Mouse (Mus musculus): ENCODE measurements around the gene Spem2. TPM values are rescaled to one million over a fixed set of nuclear protein-coding genes. Genes with fewer than 3 reads are reported as not detected.
"Not testable (repeated sequence)": the region's sequence is repeated elsewhere in the genome, so short reads cannot be mapped to it uniquely, and the experiment has no call there.

The Spem2 gene
- not detected in 2 replicates for polyA plus RNA-seq (2015; fragmentation: Nextera tagmentation; extraction: Ambion mirVana)

GRCm38 (mm10) chr11:69818365-69818764, at the start of gene Spem2:
TSS of gene Spem2 (minus strand) at chr11:69818465.
- Histone ChIP-seq H3K27ac (replicated peaks) (no peak within 1 kb of the TSS), H3K9me3 (replicated peaks) (no peaks in the 10 kb centered on the region), H3K4me2 (replicated peaks) (no peak within 1 kb of the TSS), H3K36me3 (no peaks in the 10 kb centered on the region), H3K9ac (no peak within 1 kb of the TSS), H3K27me3 (no peaks in the 10 kb centered on the region), H3K4me1 (no peaks in the 10 kb centered on the region), H3K4me3 (replicated peaks) (no peak within 1 kb of the TSS)
- no peak for ATAC-seq (ENCODE audit: insufficient number of reproducible peaks, low FRiP score, low TSS enrichment, low read depth)
- 89% methylated on average over 2 of the region's 2 CpGs for WGBS

GRCm38 (mm10) chr11:69867335-69867734, 49.1 kb upstream of the Spem2 start:
- peaks cover 5% of the 10 kb centered on the region; the same call in 1 of the 2 replicates for H3K4me1 ChIP-seq
- H3K4me3 ChIP-seq (replicated peaks) = no peak overlapping the region
- no peak overlapping the region for H3K9ac ChIP-seq
- ATAC-seq (ENCODE audit: insufficient number of reproducible peaks, low FRiP score, low TSS enrichment, low read depth) = no peak
- no peaks in the 10 kb centered on the region for H3K27me3 ChIP-seq
- no peak overlapping the region for H3K4me2 ChIP-seq (replicated peaks)
- no peak overlapping the region for H3K27ac ChIP-seq (replicated peaks)
- H3K36me3 ChIP-seq = no peaks in the 10 kb centered on the region
- H3K9me3 ChIP-seq (replicated peaks) = no peaks in the 10 kb centered on the region
- WGBS = 74% methylated on average over 9 of the region's 9 CpGs

GRCm38 (mm10) chr11:69865561-69865960, 47.3 kb upstream of the Spem2 start:
- H3K4me1 ChIP-seq = peaks cover 5% of the 10 kb centered on the region; the same call in 1 of the 2 replicates
- H3K27me3 ChIP-seq = no peaks in the 10 kb centered on the region
- no peak overlapping the region for H3K4me3 ChIP-seq (replicated peaks)
- no peaks in the 10 kb centered on the region for H3K9me3 ChIP-seq (replicated peaks)
- no peak for ATAC-seq (ENCODE audit: insufficient number of reproducible peaks, low FRiP score, low TSS enrichment, low read depth)
- H3K27ac ChIP-seq (replicated peaks) = no peak overlapping the region
- WGBS = 78% methylated on average over 9 of the region's 9 CpGs
- no peak overlapping the region for H3K4me2 ChIP-seq (replicated peaks)
- H3K36me3 ChIP-seq = no peaks in the 10 kb centered on the region
- no peak overlapping the region for H3K9ac ChIP-seq

- Histone ChIP-seq H3K27me3 (no peaks in the 10 kb centered on the region), H3K4me3 (replicated peaks) (no peak overlapping the region), H3K4me2 (replicated peaks) (no peak overlapping the region), H3K36me3 (no peaks in the 10 kb centered on the region), H3K9me3 (replicated peaks) (no peaks in the 10 kb centered on the region), H3K4me1 (peaks cover 5% of the 10 kb centered on the region; the same call in 1 of the 2 replicates), H3K27ac (replicated peaks) (no peak overlapping the region), H3K9ac (no peak overlapping the region)
- ATAC-seq (ENCODE audit: insufficient number of reproducible peaks, low FRiP score, low TSS enrichment, low read depth) = no peak
- 47% methylated on average over 8 of the region's 8 CpGs for WGBS
These were observed 46.0 kb upstream of the Spem2 start for GRCm38 (mm10) chr11:69864138-69864860.

- H3K9ac ChIP-seq; ATAC-seq (ENCODE audit: insufficient number of reproducible peaks, low FRiP score, low TSS enrichment, low read depth); H3K36me3 ChIP-seq; H3K27me3 ChIP-seq; H3K4me2 ChIP-seq (replicated peaks); H3K9me3 ChIP-seq (replicated peaks); H3K4me3 ChIP-seq (replicated peaks); H3K4me1 ChIP-seq; H3K27ac ChIP-seq (replicated peaks): not testable (repeated sequence)
- 76% methylated on average over 3 of the region's 3 CpGs for WGBS
These were observed 45.5 kb upstream of the Spem2 start for GRCm38 (mm10) chr11:69863729-69864128.

GRCm38 (mm10) chr11:69858113-69858998, 40.1 kb upstream of the Spem2 start, which contains the start of gene Tnk1:
TSS of gene Tnk1 (minus strand) at chr11:69858730.
- Histone ChIP-seq H3K9ac (0 out of 2 replicates have a peak within 1 kb of the TSS, but pooled peaks have one; percentile 9), H3K4me1 (peaks cover 7% of the 10 kb centered on the region; the same call in 1 of the 2 replicates), H3K4me2 (replicated peaks) (peak within 1 kb of the TSS; percentile 35), H3K36me3 (no peaks in the 10 kb centered on the region), H3K4me3 (replicated peaks) (peak within 1 kb of the TSS; percentile 32), H3K27me3 (peaks cover 16% of the 10 kb centered on the region), H3K27ac (replicated peaks) (peak within 1 kb of the TSS; percentile 82), H3K9me3 (replicated peaks) (no peaks in the 10 kb centered on the region)
- 18% methylated on average over 30 of the region's 30 CpGs for WGBS
- ATAC-seq (ENCODE audit: insufficient number of reproducible peaks, low FRiP score, low TSS enrichment, low read depth) = 0 out of 2 replicates have a peak, but pooled peaks have one; percentile 40

- H3K36me3 ChIP-seq = peaks cover 24% of the 10 kb centered on the region
- peaks cover 16% of the 10 kb centered on the region for H3K27me3 ChIP-seq
- no peak for ATAC-seq (ENCODE audit: insufficient number of reproducible peaks, low FRiP score, low TSS enrichment, low read depth)
- no peak overlapping the region for H3K9ac ChIP-seq
- no peak overlapping the region for H3K27ac ChIP-seq (replicated peaks)
- WGBS = 16% methylated on average over 16 of the region's 16 CpGs
- no peaks in the 10 kb centered on the region for H3K9me3 ChIP-seq (replicated peaks)
- H3K4me2 ChIP-seq (replicated peaks) = 0 out of 2 replicates have a peak overlapping the region, but pooled peaks have one; percentile 17
- peaks cover 23% of the 10 kb centered on the region for H3K4me1 ChIP-seq
- no peak overlapping the region for H3K4me3 ChIP-seq (replicated peaks)
These were observed 37.1 kb upstream of the Spem2 start for GRCm38 (mm10) chr11:69855347-69855746.

GRCm38 (mm10) chr11:69854680-69855079, 36.4 kb upstream of the Spem2 start:
- no peak overlapping the region for H3K9ac ChIP-seq
- H3K4me1 ChIP-seq = peaks cover 30% of the 10 kb centered on the region
- H3K9me3 ChIP-seq (replicated peaks) = no peaks in the 10 kb centered on the region
- WGBS = 79% methylated on average over 10 of the region's 10 CpGs
- H3K27ac ChIP-seq (replicated peaks) = no peak overlapping the region
- no peak overlapping the region for H3K4me3 ChIP-seq (replicated peaks)
- no peak overlapping the region for H3K4me2 ChIP-seq (replicated peaks)
- peaks cover 31% of the 10 kb centered on the region for H3K36me3 ChIP-seq
- H3K27me3 ChIP-seq = peaks cover 16% of the 10 kb centered on the region
- no peak for ATAC-seq (ENCODE audit: insufficient number of reproducible peaks, low FRiP score, low TSS enrichment, low read depth)

GRCm38 (mm10) chr11:69853994-69854393, 35.7 kb upstream of the Spem2 start:
- no peak for ATAC-seq (ENCODE audit: insufficient number of reproducible peaks, low FRiP score, low TSS enrichment, low read depth)
- WGBS = 69% methylated on average over 7 of the region's 7 CpGs
- peaks cover 38% of the 10 kb centered on the region for H3K36me3 ChIP-seq

GRCm38 (mm10) chr11:69850754-69851153, 32.5 kb upstream of the Spem2 start:
- H3K4me2 ChIP-seq (replicated peaks) = no peak overlapping the region
- no peak for ATAC-seq (ENCODE audit: insufficient number of reproducible peaks, low FRiP score, low TSS enrichment, low read depth)
- peaks cover 50% of the 10 kb centered on the region for H3K36me3 ChIP-seq
- WGBS = 61% methylated on average over 8 of the region's 8 CpGs
- H3K27ac ChIP-seq (replicated peaks) = no peak overlapping the region
- no peaks in the 10 kb centered on the region for H3K27me3 ChIP-seq
- no peaks in the 10 kb centered on the region for H3K9me3 ChIP-seq (replicated peaks)
- H3K4me3 ChIP-seq (replicated peaks) = no peak overlapping the region
- no peak overlapping the region for H3K9ac ChIP-seq
- peaks cover 52% of the 10 kb centered on the region for H3K4me1 ChIP-seq

More at GRCm38 (mm10) chr11:69853994-69854393, 35.7 kb upstream of the Spem2 start:
- no peak overlapping the region for H3K9ac ChIP-seq
- no peak overlapping the region for H3K4me3 ChIP-seq (replicated peaks)
- no peaks in the 10 kb centered on the region for H3K9me3 ChIP-seq (replicated peaks)
- H3K27me3 ChIP-seq = peaks cover 14% of the 10 kb centered on the region
- peaks cover 36% of the 10 kb centered on the region for H3K4me1 ChIP-seq
- no peak overlapping the region for H3K4me2 ChIP-seq (replicated peaks)
- no peak overlapping the region for H3K27ac ChIP-seq (replicated peaks)

- H3K36me3 ChIP-seq = peaks cover 50% of the 10 kb centered on the region
- 90% methylated on average over 15 of the region's 15 CpGs for WGBS
- no peak overlapping the region for H3K9ac ChIP-seq
- H3K4me3 ChIP-seq (replicated peaks) = no peak overlapping the region
- H3K4me2 ChIP-seq (replicated peaks) = no peak overlapping the region
- H3K4me1 ChIP-seq = peaks cover 53% of the 10 kb centered on the region
- no peaks in the 10 kb centered on the region for H3K9me3 ChIP-seq (replicated peaks)
- no peak for ATAC-seq (ENCODE audit: insufficient number of reproducible peaks, low FRiP score, low TSS enrichment, low read depth)
- no peak overlapping the region for H3K27ac ChIP-seq (replicated peaks)
- no peaks in the 10 kb centered on the region for H3K27me3 ChIP-seq
These were observed 31.6 kb upstream of the Spem2 start for GRCm38 (mm10) chr11:69849884-69850283.
